ENCODE assay signal across 10 mouse cellular contexts in genomic region chrX:85319193-85319592, GRCm38 (mm10).
DNase-seq lines count a peak whose midpoint lies in the region; ATAC-seq and TF ChIP-seq lines count a peak whose summit lies in the region.
"Had no signal": no experiment of that assay in that cellular context is flagged by ENCODE, and none has a peak within 500 bp of the region (broad histone marks: within the 10 kb centered on the region; RNA-seq: fewer than 3 reads in every experiment).

No protein-coding gene starts in this region.

- peak; percentile 9 for DNase-seq in cerebellum, adult 9-10 months
- DNase-seq in cerebellum, adult 8-10 months = no peak
- DNase-seq in kidney, postnatal 10 days = peak; percentile 5
- DNase-seq in thymus, postnatal 0 days (ENCODE audit: low spot score) = peak; percentile 17
- DNase-seq in thymus, postnatal 4 days = no peak
- DNase-seq in stomach, postnatal 0 days (ENCODE audit: low spot score) = no peak
- no peak for DNase-seq in right cerebral cortex, adult 2 months (ENCODE audit: low spot score in 2 of 2)
- DNase-seq: heart, adult 11 months had no signal

- H3K4me3 ChIP-seq in kidney, embryonic 16.5 days (ENCODE audit: low read length) = no peak overlapping the region
- no peak overlapping the region for H3K4me3 ChIP-seq in stomach, postnatal 0 days (ENCODE audit: low read depth, low read length)
- H3K4me3 ChIP-seq: midbrain, embryonic 12.5 days had no signal

- no peak for ATAC-seq in kidney, embryonic 16.5 days (ENCODE audit: low FRiP score, low TSS enrichment)
- no peak for ATAC-seq in stomach, postnatal 0 days (ENCODE audit: low FRiP score, low TSS enrichment)

- H3K27me3 ChIP-seq in kidney, embryonic 16.5 days (ENCODE audit: insufficient read depth, low read length) = no peaks in the 10 kb centered on the region
- no peaks in the 10 kb centered on the region for H3K27me3 ChIP-seq in stomach, postnatal 0 days (ENCODE audit: control insufficient read depth, insufficient read depth, low read length)
- H3K27me3 ChIP-seq: midbrain, embryonic 12.5 days had no signal

- peak; percentile 74 for TF ChIP-seq CTCF in stomach, postnatal 0 days (IDR thresholded peaks at IDR 0.05; ENCODE audit: low read depth)

- H3K9ac ChIP-seq in kidney, embryonic 16.5 days (replicated peaks; ENCODE audit: low read length) = no peak overlapping the region
- H3K9ac ChIP-seq in stomach, postnatal 0 days (ENCODE audit: low read length) = no peak overlapping the region
- H3K9ac ChIP-seq: midbrain, embryonic 12.5 days had no signal

- no peak for TF ChIP-seq EP300 in stomach, postnatal 0 days (optimal IDR thresholded peaks at IDR 0.05)

- H3K9me3 ChIP-seq in kidney, embryonic 16.5 days (ENCODE audit: low read length) = no peaks in the 10 kb centered on the region
- H3K9me3 ChIP-seq in stomach, postnatal 0 days (ENCODE audit: control insufficient read depth, low read length) = no peaks in the 10 kb centered on the region
- H3K9me3 ChIP-seq: midbrain, embryonic 12.5 days had no signal

- H3K4me1 ChIP-seq in kidney, embryonic 16.5 days (ENCODE audit: insufficient read depth, low read length) = no peaks in the 10 kb centered on the region
- H3K4me1 ChIP-seq in stomach, postnatal 0 days (replicated peaks; ENCODE audit: control insufficient read depth, insufficient read depth) = no peaks in the 10 kb centered on the region
- H3K4me1 ChIP-seq: midbrain, embryonic 12.5 days had no signal

- no peak overlapping the region for H3K4me2 ChIP-seq in kidney, embryonic 16.5 days (replicated peaks; ENCODE audit: low read depth, low read length)
- H3K4me2 ChIP-seq in stomach, postnatal 0 days (replicated peaks; ENCODE audit: low read depth) = no peak overlapping the region
- H3K4me2 ChIP-seq: midbrain, embryonic 12.5 days had no signal

- no peak overlapping the region for H3K27ac ChIP-seq in kidney, embryonic 16.5 days (ENCODE audit: low read length)
- H3K27ac ChIP-seq in stomach, postnatal 0 days (replicated peaks) = no peak overlapping the region
- H3K27ac ChIP-seq: midbrain, embryonic 12.5 days had no signal

- H3K36me3 ChIP-seq in kidney, embryonic 16.5 days (ENCODE audit: insufficient read depth, low read length) = no peaks in the 10 kb centered on the region
- H3K36me3 ChIP-seq in stomach, postnatal 0 days (ENCODE audit: control insufficient read depth, insufficient read depth, low read length) = no peaks in the 10 kb centered on the region
- H3K36me3 ChIP-seq: midbrain, embryonic 12.5 days had no signal

- 53% methylated on average over 1 of the region's 1 CpGs for WGBS in kidney, embryonic 16.5 days
- 21% methylated on average over 1 of the region's 1 CpGs for WGBS in stomach, postnatal 0 days

Comparison
In these comparisons a context has a peak if more than half of its experiments do, and no peak if none do; other contexts are left out.
1. DNase-seq: peak in cerebellum, adult 9-10 months (single experiment), kidney, postnatal 10 days (single experiment) and thymus, postnatal 0 days (single experiment); none in cerebellum, adult 8-10 months (single experiment), thymus, postnatal 4 days (single experiment), stomach, postnatal 0 days (single experiment) and right cerebral cortex, adult 2 months (0 of 2).